Mouse (Mus musculus) kidney, adult 18-20 months (tissue): ENCODE measurements at regions not wholly inside any gene's neighbourhood (a gene's known extent, or its start where the extent isn't known, plus 50 kb on each side); places are given as distances from the start of the nearest gene placed in this dataset.

Source experiments
- DNase-seq: peaks from one replicate; pipeline ENCODE4 v3.0.0; 2021

GRCm38 (mm10) chr8:44765677-44766076 lies 169.6 kb upstream of the Fat1 start:
- DNase-seq, result no peak

- DNase-seq, result no peak
Observed at GRCm38 (mm10) chr8:44766111-44766873, 169.0 kb upstream of the Fat1 start.

- no peak for DNase-seq
Observed at GRCm38 (mm10) chr8:44767271-44767670, 168.0 kb upstream of the Fat1 start.

GRCm38 (mm10) chr8:44779212-44779611 lies 156.0 kb upstream of the Fat1 start:
- no peak for DNase-seq

- no peak for DNase-seq
Observed at GRCm38 (mm10) chr8:44782421-44782820, 152.8 kb upstream of the Fat1 start.

GRCm38 (mm10) chr8:44785161-44785560 lies 150.1 kb upstream of the Fat1 start:
- no peak for DNase-seq

- no peak for DNase-seq
Observed at GRCm38 (mm10) chr8:44786740-44787139, 148.5 kb upstream of the Fat1 start.

GRCm38 (mm10) chr8:44788290-44788689 lies 147.0 kb upstream of the Fat1 start:
- no peak for DNase-seq

- no peak for DNase-seq
Observed at GRCm38 (mm10) chr8:44799513-44799912, 135.7 kb upstream of the Fat1 start.

GRCm38 (mm10) chr8:44800827-44801273 lies 134.4 kb upstream of the Fat1 start:
- DNase-seq, result peak; percentile 64

- DNase-seq, result peak; percentile 19
Observed at GRCm38 (mm10) chr8:44801604-44802206, 133.5 kb upstream of the Fat1 start.

- no peak for DNase-seq
Observed at GRCm38 (mm10) chr8:44802331-44802730, 132.9 kb upstream of the Fat1 start.

GRCm38 (mm10) chr8:44804414-44805178 lies 130.7 kb upstream of the Fat1 start:
- no peak for DNase-seq

GRCm38 (mm10) chr8:44805179-44805815 lies 129.9 kb upstream of the Fat1 start:
- DNase-seq, result no peak

GRCm38 (mm10) chr8:44812360-44812759 lies 122.9 kb upstream of the Fat1 start:
- DNase-seq, result peak; percentile 62

GRCm38 (mm10) chr8:44817532-44818157 lies 117.6 kb upstream of the Fat1 start:
- DNase-seq, result no peak

- DNase-seq, result no peak
Observed at GRCm38 (mm10) chr8:44819270-44819669, 116.0 kb upstream of the Fat1 start.

- no peak for DNase-seq
Observed at GRCm38 (mm10) chr8:44819691-44820090, 115.6 kb upstream of the Fat1 start.

- no peak for DNase-seq
Observed at GRCm38 (mm10) chr8:44825183-44825757, 110.0 kb upstream of the Fat1 start.

- peak; percentile 58 for DNase-seq
Observed at GRCm38 (mm10) chr8:44826936-44827335, 108.3 kb upstream of the Fat1 start.

- no peak for DNase-seq
Observed at GRCm38 (mm10) chr8:44828026-44828425, 107.2 kb upstream of the Fat1 start.

- no peak for DNase-seq
Observed at GRCm38 (mm10) chr8:44838431-44838830, 96.8 kb upstream of the Fat1 start.
